Mouse (Mus musculus) erythroblast, embryonic 14.5 days (primary cell): Measurements from ENCODE around the gene Rfc1.

Experiments
- GATA1 ChIP-seq: IDR thresholded peaks from 2 replicates; pipeline ENCODE4 v1.6.1; 2012; ENCODE audit warnings: low read length, inconsistent platforms, mixed read lengths
- TAL1 ChIP-seq: IDR thresholded peaks from 3 replicates; pipeline ENCODE4 v1.6.1; 2012; ENCODE audit warnings: low read length, inconsistent platforms, mixed read lengths

DNA sequence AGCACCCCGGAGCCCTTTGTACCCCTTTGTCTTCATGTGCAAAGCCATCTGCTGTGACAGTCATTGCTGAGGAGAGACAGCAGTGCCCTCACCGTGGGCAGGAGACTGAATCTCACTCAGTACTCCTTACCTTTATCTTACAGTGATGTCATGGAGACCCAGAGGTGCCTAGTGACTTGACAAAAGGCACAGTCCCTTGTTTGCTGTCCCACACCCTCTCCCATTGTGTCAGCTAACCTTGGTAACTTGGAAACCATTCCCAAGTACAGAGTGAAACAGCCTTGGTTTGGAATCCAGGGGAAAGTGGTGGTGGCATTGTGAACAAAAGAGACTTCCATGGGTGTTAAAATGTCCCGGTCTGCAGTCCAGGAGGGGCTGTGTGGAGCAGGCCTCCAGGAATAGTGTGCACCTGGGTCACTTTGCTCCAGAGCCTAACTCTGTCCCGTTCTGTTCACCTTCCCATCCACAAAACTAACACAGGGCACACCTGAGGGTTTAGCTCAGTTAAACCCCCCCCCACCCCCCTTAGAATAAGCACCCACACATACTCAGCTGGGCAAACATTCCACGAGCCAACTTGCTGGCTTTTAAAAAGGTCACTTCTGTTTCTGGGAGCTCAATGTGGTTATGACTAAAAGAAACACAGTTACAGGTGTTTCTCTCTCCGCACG, 85.2 kb downstream of the Rfc1 start:
- TF ChIP-seq GATA1 (no peak), TAL1 (no peak)
